Mouse (Mus musculus) CD4-positive, CD25-positive, alpha-beta regulatory T cell, adult 2 months (primary cell): Measurements from ENCODE around the gene Vmn2r36.
"Not testable (repeated sequence)": the region's sequence is repeated elsewhere in the genome, so short reads cannot be mapped to it uniquely, and the experiment has no call there.

Experiments used
- DNase-seq: peaks from one replicate; pipeline ENCODE4 v3.0.0-alpha.2; 2012; ENCODE audit warnings: low read depth, low spot score

Gene Vmn2r36

GRCm38 (mm10) chr7:7902395-7902794 is at the start of gene Vmn2r36:
Gene Vmn2r36 (minus strand): TSS chr7:7902495.
- DNase-seq, result not testable (repeated sequence)
